Comparison of ENCODE assay signal across 28 mouse cellular contexts in the genomic region with DNA sequence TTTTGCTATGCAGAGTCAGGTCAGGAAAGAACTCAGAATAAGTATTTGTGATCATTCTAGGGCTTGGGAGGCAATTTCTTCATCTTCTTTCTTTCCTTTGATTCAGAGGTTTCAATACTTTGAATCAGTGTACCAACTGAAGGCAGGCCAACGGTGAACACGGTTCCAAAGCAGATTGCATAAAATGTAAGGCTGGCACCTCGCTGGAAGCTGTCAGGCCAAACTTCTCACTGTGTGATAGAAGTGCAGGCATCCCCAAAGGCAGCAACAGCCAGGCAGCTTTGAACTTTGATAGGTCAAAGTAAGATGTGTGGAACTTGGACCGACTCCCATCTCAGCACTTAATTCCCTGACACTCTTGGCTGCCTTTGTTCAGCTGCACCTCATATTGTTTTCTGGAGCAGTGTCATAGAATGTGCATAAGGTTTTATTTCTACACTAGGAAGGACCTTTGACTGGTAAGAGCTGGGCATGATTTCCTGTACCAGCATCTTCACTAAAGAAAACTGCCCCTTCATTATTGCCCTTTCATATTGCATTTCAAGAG.
A peak's percentile ranks its signal among the peaks of the same experiment; 100 is the strongest.
DNase-seq lines count a peak whose midpoint lies in the region; ATAC-seq and TF ChIP-seq lines count a peak whose summit lies in the region.
"Had no signal": no experiment of that assay in that cellular context is flagged by ENCODE, and none has a peak within 500 bp of the region (broad histone marks: within the 10 kb centered on the region; RNA-seq: fewer than 3 reads in every experiment).

No protein-coding gene starts in this region.

- H3K4me3 ChIP-seq in liver, adult 2 months (ENCODE audit: insufficient read depth, low read depth, low read length): no peak overlapping the region
- no peak overlapping the region for H3K4me3 ChIP-seq in liver, embryonic 12.5 days
- H3K4me3 ChIP-seq: embryonic facial prominence, embryonic 15.5 days; forebrain, embryonic 12.5 days; heart, embryonic 13.5 days; limb, embryonic 12.5 days; midbrain, embryonic 15.5 days; neural tube, embryonic 15.5 days had no signal

- TF ChIP-seq POLR2A in liver, adult 2 months (IDR thresholded peaks at IDR 0.05; ENCODE audit: extremely low read depth, insufficient read depth, low read length): no peak

- TF ChIP-seq CTCF in liver, adult 2 months (IDR thresholded peaks at IDR 0.05; ENCODE audit: low read depth, low read length): no peak

- peak; percentile 34; the same call in 1 of the 2 replicates for ATAC-seq in frontal cortex, adult (ENCODE audit: low TSS enrichment)
- no peak for ATAC-seq in liver, embryonic 12.5 days
- ATAC-seq: CD4-positive, CD25-positive, alpha-beta regulatory T cell, adult 4 months; hindbrain, embryonic 16.5 days; midbrain, embryonic 15.5 days had no signal

- H3K4me2 ChIP-seq in liver, embryonic 12.5 days: no peak overlapping the region
- H3K4me2 ChIP-seq: embryonic facial prominence, embryonic 15.5 days; forebrain, embryonic 12.5 days; heart, embryonic 13.5 days; limb, embryonic 12.5 days; midbrain, embryonic 15.5 days; neural tube, embryonic 15.5 days had no signal

- 44% methylated on average over 4 of the region's 4 CpGs for WGBS in liver, adult 2 months
- 59% methylated on average over 4 of the region's 4 CpGs for WGBS in liver, embryonic 12.5 days (ENCODE audit: insufficient replicate concordance)

- H3K79me2 ChIP-seq in liver, adult 2 months (ENCODE audit: control insufficient read depth, insufficient read depth, low read length): no peaks in the 10 kb centered on the region

- no peaks in the 10 kb centered on the region for H3K9me3 ChIP-seq in liver, embryonic 12.5 days (replicated peaks)
- H3K9me3 ChIP-seq: embryonic facial prominence, embryonic 15.5 days; forebrain, embryonic 12.5 days; heart, embryonic 13.5 days; limb, embryonic 12.5 days; midbrain, embryonic 15.5 days; neural tube, embryonic 15.5 days had no signal

- H3K27me3 ChIP-seq in liver, adult 2 months (ENCODE audit: control insufficient read depth, insufficient read depth, low read length): no peaks in the 10 kb centered on the region
- no peaks in the 10 kb centered on the region for H3K27me3 ChIP-seq in liver, embryonic 12.5 days (replicated peaks)
- H3K27me3 ChIP-seq: embryonic facial prominence, embryonic 15.5 days; forebrain, embryonic 12.5 days; heart, embryonic 13.5 days; limb, embryonic 12.5 days; midbrain, embryonic 15.5 days; neural tube, embryonic 15.5 days had no signal

- H3K4me1 ChIP-seq in liver, adult 2 months (ENCODE audit: control insufficient read depth, insufficient read depth, low read length): peaks cover 2% of the 10 kb centered on the region; the same call in 1 of the 2 replicates
- H3K4me1 ChIP-seq in liver, embryonic 12.5 days: no peaks in the 10 kb centered on the region
- H3K4me1 ChIP-seq: embryonic facial prominence, embryonic 15.5 days; forebrain, embryonic 12.5 days; limb, embryonic 12.5 days; midbrain, embryonic 15.5 days; neural tube, embryonic 15.5 days had no signal

- no peak overlapping the region for H3K9ac ChIP-seq in liver, adult 2 months (ENCODE audit: low read depth, low read length)
- no peak overlapping the region for H3K9ac ChIP-seq in liver, embryonic 12.5 days
- H3K9ac ChIP-seq: embryonic facial prominence, embryonic 15.5 days; forebrain, embryonic 12.5 days; heart, embryonic 13.5 days; limb, embryonic 12.5 days; liver, embryonic 14.5 days; midbrain, embryonic 15.5 days; neural tube, embryonic 15.5 days had no signal

- no peaks in the 10 kb centered on the region for H3K36me3 ChIP-seq in liver, adult 2 months (ENCODE audit: control insufficient read depth, insufficient read depth, low read length)
- no peaks in the 10 kb centered on the region for H3K36me3 ChIP-seq in liver, embryonic 12.5 days
- H3K36me3 ChIP-seq: embryonic facial prominence, embryonic 15.5 days; forebrain, embryonic 12.5 days; heart, embryonic 13.5 days; limb, embryonic 12.5 days; midbrain, embryonic 15.5 days; neural tube, embryonic 15.5 days had no signal

- no peak overlapping the region for H3K27ac ChIP-seq in liver, adult 2 months (replicated peaks; ENCODE audit: insufficient read depth, low read depth, low read length)
- H3K27ac ChIP-seq in liver, embryonic 12.5 days: no peak overlapping the region
- H3K27ac ChIP-seq: embryonic facial prominence, embryonic 15.5 days; forebrain, embryonic 12.5 days; heart, embryonic 13.5 days; kidney, postnatal 0 days; limb, embryonic 12.5 days; liver, embryonic 14.5 days; macrophage; midbrain, embryonic 15.5 days; neural tube, embryonic 15.5 days had no signal

- DNase-seq in frontal cortex, adult 2 months (ENCODE audit: extremely low spot score in 1 of 2, low spot score in 1 of 2): no peak
- DNase-seq in liver, adult 2 months (ENCODE audit: extremely low read depth, low read depth, low spot score): peak; percentile 26
- DNase-seq in lung, postnatal 10 days: peak; percentile 2
- DNase-seq in lung, postnatal 36 days: no peak
- no peak for DNase-seq in layer of hippocampus, postnatal 10 days (ENCODE audit: low spot score in 2 of 2)
- DNase-seq: adrenal gland, postnatal 14 days; cerebellum, adult 18-20 months; cerebellum, postnatal 10 days; gastrocnemius, postnatal 10 days; heart, postnatal 14 days; kidney, adult 18-20 months; layer of hippocampus, adult 9-11 months; retina, postnatal 1 day; right cerebral cortex, postnatal 14 days; thymus, postnatal 14 days had no signal

Comparison
In these comparisons a context has a peak if more than half of its experiments do, and no peak if none do; other contexts are left out.
1. DNase-seq: peak in liver, adult 2 months (single experiment) and lung, postnatal 10 days (single experiment); none in frontal cortex, adult 2 months (0 of 2), lung, postnatal 36 days (single experiment) and layer of hippocampus, postnatal 10 days (0 of 2).